Mouse (Mus musculus): ENCODE data around the gene Ifnb1.
"Not testable (repeated sequence)": the region's sequence is repeated elsewhere in the genome, so short reads cannot be mapped to it uniquely, and the experiment has no call there.

The Ifnb1 gene

DNA sequence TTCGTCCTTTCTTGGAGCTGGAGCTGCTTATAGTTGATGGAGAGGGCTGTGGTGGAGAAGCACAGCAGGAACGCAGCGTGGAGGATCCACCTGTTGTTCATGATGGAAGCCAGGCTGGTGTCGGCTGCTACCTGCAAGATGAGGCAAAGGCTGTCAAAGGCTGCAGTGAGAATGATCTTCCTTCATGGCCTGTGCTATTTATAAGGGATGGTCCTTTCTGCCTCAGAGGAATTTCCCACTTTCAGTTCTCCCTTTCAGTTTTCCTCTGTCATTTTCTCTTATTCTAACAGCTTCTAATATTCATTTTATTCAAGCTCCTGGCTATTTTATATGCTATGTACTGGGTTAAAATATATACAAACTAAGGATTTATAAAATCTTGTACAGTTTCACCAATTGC is at the start of gene Ifnb1:
Ifnb1 (minus strand) TSS at position 101 of the 400 bp plus-strand sequence.
- DNase-seq = no peak

DNA sequence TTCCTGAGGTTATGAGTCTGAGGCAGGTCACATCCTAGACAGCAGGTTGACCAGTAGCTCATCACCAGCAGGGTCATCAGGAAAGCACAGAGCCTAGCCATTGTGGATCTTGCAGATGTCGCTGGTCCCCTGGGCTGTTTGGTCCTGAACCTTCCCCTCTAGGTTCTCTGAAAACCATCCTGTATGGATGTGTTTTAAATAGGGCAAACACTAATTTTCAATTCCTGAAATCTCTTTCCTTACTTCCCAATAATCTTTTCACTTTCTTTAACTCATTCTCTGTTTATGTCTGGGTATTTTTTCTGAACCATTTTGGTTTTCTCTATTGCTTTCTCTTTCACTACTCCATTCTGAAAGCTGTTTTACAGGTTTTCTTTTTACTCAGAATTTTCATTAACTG is 49.1 kb upstream of the Ifnb1 start, which contains the start of gene Ifna14:
Ifna14 (minus strand) TSS at position 101 of the 400 bp plus-strand sequence.
- DNase-seq = no peak

DNA sequence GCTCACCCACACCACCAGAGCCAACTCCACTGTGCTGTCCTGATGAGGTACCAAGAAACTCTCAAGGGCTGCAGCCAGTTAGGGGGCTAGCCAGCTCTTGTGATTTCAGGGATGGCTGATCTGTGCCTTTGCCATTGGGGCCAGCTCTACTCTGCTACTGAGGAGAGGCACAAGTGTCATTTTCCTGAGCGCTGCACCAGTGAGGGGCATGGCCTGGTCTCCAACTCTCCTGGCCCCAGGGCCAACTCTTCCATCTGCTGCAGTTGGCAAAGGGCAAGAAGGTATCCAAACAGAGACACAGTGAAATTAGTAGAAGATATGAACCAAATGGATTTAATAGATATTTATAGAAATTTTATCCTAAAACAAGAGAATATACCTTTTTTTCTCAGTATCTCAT is 39.2 kb upstream of the Ifnb1 start:
- no peak for DNase-seq

DNA sequence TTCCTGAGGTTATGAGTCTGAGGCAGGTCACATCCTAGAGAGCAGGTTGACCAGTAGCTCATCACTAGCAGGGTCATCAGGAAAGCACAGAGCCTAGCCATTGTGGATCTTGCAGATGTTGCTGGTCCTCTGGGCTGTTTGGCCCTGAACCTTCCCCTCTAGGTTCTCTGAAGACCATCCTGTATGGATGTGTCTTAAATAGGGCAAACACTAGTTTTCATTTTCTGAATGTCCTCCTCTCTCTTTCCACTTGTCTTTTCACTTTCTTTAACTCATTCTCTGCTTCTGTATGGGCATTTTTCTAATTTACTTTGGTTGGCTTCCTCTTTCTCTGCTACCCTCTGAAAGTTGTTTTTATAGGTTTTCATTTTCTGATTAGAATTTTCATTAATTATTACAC is 35.6 kb upstream of the Ifnb1 start, which contains the start of gene Ifna15:
Ifna15 (minus strand) TSS at position 101 of the 400 bp plus-strand sequence.
- not testable (repeated sequence) for DNase-seq

DNA sequence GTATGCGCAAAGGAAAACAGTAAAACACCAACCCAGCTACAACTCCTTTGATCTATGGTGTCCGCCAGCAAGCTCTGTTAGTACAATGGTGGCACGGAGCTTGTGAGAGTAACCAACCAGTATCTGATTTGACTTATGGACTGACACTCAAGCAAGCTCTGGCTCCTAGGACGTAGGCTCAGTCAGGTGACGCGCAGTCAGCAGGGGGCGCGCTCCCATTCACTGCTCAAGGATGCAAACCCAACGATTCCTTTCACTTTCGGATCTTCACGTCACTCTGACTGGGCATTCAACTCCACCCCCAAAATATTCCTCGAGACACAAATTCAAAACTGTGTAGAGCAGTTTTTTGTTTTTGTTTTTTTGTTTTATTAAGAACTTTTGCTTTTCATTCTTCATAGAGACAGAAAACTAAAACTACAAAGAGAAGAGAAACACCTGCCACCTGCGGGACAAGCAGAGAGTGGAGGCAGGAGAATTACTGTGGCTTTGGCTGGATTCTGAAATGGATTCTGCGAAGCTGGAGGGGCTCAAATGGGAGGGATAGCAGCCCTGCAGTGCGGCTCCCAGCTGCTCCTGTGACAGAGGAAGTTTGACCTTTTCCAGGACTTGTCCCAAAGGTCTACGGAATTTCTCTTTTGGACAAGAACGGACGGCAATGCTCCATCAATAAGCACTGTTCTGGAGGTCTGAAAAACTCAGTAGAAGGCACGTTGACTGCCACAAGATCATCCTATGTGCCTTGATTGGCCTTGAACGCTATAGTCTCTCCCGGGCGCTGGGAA is 27.8 kb upstream of the Ifnb1 start:
- DNase-seq = peak; percentile 71 to 87

DNA sequence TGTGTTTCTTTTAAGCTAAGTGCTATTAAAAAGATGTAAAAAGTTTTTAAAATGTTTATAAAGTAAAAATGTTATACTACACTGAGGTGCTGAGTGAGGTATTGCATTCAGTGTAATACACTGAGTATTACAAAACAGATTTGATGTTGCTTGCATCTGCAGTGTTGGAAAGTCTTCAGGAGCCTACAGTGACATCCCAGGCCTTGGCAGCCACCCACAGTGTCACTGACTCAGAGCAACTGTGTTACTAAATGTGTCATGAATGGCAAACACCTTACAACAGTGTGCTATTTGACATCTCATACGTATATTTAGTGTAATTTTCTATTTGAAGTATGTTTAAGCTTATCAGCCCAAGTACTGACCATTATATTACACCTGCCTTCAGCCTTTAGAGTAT is 25.4 kb upstream of the Ifnb1 start:
- DNase-seq = no peak

DNA sequence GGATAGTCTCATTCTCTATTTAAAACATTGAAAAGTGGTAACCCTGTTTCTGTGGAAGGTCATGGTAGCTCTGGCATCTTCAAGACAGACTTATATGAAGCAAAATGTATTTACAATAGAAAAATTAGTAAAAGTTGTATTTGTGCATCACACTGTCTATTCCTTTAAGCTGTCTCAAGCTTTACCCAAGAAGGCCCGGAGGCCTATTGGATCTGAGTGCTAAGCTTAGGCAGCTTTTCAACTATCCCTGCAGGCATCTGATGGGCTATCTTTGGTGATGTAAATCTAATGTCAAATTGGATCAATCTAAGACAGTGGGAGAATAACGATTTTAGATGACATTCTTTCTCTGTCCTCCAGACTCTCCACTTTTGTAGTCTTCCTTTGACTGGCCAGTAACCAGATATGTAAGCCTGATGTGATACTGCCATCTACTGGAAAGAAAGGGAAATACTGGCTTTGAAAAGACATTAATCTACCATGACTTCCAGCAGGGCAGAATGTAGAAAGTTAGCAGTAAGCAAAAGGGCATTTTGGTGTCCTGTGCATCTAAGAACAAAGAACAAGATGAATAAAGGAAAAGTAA is 21.2 kb upstream of the Ifnb1 start:
- DNase-seq = peak in 1 of 2 experiments; percentile 39

DNA sequence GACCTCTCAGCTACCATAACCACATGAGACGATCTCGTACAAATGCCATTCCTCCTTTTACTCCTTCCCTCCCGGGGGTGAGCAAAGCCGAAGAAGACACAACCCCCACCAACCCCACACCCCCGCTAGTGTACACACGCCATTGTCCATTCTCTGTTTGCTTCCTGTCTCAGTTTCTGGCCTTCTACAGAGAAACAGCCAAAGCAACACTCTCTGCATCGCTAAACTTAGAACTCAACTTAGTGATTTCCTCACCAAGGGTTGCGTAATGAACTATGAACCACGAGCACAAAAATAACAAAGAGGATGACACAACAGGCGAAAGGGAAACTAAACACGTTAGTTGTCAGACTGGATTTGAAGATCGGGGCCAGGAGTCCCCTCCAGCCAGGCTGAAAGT is 14.8 kb upstream of the Ifnb1 start:
- peak; percentile 16 to 43 for DNase-seq

DNA sequence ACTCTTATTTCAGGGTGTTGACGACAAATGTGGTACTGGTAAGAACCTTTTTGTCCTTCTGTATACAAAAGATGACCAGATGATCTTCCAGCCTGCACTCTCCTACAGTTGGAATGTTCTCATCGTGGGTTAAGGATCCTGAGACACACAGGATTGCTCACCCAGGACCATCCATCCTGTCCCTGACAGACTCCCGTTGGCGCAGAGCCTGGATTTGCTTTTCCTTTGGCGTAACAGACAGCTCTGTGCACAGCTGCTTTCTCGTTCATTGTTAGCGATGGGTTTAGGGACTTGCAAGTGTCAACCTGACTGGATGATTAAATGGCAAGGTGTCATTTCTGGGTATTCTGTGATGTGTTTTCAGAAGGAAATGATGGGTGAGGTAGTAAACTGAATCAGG is 14.1 kb upstream of the Ifnb1 start:
- peak; percentile 7 to 13 for DNase-seq

DNA sequence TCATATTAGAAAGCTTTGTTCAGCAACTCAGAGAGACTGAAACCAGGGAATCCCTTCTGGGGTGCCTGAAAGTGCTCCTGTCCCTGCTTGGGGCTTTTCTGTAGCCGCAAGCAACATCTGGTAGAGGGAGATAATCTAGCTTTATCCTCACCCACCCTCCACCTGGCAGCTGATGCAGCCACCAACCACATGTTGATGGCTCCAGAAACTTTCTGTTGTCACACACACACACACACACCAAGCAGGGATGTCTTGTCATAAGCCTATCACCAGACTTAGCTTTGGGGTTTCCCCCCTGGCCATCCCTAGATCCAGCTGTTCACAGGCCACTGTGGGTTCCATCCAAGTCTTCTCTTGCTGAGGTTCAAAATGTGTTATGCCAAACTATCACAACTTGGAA is 13.2 kb upstream of the Ifnb1 start:
- no peak for DNase-seq

DNA sequence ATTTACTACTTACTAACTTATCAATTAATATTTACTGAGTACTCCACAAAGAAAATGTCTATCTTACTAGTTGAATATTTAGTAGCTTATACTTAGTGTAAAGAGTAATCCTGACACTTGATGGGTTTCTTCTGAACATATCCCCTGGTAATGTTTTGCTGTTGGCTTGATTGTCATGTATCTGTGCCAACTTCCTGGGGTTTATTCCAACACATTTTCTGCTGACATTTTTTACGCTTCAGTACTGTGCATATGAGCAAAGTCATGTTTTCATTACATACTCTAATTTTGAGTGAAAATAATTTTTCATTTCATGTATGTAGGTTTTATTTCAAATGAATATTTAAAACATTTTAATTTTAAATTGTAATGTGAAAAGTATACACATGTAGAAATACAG is 12.3 kb upstream of the Ifnb1 start:
- DNase-seq = no peak

DNA sequence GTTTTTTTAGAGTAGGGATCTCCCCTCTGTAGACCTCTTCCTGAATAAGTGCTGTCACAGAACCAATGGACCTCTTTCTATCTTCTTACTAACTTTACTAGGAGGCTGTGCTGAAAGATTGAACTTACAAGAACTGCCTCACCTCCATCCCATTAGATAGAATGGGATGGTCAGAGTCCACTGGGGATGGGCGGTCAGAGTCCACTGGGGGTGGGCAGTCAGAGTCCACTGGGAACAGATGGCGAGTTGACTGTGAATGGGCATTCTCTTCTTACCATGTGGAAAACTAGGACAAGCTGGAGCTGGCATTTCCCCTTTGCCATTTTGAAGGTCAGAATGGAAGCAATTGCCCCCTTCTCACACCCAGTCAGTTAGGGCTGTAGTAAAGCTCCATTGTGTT is 10.9 kb upstream of the Ifnb1 start:
- DNase-seq = peak; percentile 59 to 75

DNA sequence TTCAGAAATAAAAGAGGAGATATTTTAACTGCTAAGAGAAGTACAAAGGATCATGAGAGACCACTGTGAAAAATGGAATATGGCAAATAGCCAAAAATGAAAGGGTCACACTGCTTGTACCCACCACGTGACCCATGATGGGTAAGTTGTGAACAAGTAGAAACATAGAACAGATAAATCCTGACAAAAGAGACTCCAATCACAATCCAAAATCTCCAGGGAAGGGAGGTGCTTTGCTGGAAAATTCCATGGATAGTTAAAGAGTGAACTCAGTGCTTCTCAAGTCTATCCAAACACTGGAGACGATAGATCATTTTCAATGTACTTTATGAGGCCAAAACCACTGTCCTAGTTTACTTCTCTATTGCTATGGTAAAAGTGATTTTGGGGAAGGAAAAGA is 8.3 kb upstream of the Ifnb1 start:
- DNase-seq = no peak

DNA sequence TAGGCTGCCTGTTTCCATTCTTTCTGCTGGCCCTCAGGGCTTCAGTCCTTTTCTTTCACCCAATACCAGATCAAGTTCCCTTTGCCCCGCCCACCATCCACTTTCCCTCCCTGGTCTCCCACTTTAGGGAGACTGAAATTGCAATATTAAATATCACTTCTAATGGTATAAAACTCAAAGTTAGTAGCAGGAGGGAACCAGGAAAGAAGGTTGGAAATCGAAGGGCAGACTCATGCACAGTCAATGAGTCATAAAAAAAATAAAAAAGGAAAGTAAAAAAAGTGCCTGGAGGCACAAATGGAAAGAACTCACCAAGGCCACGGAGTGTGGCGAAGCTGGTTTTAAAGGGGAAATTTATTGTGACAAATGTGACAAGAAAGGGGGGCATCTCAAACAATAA is 7.7 kb upstream of the Ifnb1 start:
- DNase-seq = no peak

DNA sequence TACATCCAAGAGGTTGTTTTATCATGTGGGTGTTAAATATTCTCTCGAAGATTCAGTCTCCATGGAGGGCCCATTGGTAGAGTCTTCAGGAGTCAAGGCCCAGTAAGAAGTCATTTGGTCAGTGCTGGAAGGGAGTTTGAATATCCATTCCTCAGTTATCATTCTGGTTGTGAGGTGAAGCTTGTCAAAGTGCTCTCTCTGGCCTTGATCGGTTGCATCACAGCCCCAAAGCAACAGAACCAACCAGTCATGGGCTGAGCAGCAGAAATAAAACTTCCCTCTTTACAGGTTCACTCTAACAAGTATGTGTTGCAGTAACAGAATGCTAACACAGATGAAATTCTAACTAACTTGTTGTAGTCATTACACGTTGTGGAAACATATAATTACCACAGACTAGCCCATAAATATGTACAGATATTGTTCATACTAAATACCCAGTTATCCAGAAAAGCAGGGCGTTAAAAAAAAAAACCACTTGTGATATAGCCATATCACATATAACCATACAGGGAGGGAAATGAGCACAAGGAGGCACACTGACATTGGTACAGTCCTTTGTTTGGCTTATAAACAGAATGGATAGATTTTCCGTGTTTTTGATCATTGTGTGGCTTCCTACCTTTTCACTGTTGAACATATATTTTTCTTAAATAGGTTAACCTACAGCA is 3.9 kb upstream of the Ifnb1 start:
- DNase-seq = no peak

DNA sequence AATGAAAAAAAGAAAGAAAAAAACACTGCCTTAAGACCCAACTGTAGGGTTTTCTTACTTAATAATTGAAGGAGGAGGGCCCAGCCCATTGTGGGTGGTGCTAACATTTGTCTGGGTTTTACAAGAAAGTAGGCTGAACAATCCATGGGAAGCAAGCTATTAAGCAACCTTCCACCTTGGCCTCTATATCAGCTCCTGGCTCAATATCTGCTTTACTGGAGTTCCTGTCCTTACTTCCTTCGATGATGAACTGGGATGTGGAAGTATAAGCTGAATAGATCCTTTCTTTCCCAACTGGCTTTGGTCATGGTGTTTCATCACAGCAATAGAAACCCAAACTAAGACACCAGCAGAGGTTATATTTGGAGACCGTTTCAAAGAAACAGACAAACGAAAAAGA is 2.8 kb upstream of the Ifnb1 start:
- DNase-seq = no peak

DNA sequence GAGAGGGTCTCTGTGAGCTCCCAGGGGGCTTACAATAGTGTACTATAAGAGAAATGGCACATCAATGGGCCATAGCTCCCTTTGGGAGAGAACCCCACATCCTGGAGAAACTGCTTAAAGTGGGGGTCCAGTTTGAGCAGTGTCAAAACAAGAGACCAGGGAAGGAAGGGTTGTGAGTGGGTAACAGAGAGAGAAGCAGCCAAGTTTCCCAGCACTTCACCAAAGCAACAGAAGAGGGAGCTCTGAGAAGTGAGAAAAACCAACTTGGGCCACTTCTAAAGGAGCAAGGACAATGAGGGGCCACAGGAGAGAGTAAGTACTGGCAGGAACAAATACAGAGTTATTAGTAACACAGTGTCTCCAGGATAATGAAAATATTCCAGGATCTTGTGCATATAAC is 667 bp upstream of the Ifnb1 start:
- peak in 1 of 2 experiments; percentile 41 for DNase-seq

DNA sequence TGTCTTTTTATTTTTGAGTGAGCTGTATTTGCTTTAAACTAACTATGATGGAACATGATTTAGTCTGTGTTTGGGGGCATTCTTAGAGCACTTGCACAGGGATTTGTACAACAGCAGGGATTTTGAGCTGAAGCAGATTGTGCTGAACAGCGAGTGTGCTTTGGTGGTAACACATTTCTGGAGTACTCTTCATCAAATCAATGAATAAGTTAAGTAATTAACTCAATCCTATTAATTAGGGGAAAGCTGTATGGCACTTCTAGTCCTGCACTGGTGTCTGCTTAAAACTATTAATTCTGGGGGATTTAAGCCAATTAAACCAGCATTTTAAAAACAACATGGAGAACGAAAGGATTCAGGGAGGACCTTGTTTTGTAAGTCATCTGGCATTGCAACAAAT is 4.6 kb downstream of the Ifnb1 start:
- DNase-seq = no peak

DNA sequence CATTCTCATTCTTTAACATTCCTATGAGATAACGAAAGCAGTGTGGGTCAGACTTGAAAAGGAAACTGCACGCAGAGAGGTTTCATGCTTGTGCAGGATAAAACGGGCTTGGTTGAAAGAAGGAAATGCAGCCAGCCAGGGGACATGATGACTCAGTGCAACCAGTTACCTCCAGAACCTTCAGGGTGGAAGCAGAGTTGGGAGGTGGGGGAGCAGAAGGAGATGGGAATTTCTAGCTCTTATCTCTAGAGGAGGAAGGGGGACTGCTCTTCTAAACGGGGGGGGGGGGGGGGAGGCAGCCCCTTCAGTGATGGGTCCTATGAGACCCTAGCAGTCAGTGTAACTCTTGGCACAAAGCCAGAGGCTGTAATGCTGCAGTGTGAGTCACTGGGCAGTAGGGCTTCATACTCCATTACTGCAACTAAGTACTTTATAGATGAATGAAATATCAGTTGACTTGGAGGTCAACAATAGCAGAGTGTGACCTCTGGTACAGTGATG is 6.8 kb downstream of the Ifnb1 start:
- peak; percentile 36 to 56 for DNase-seq

DNA sequence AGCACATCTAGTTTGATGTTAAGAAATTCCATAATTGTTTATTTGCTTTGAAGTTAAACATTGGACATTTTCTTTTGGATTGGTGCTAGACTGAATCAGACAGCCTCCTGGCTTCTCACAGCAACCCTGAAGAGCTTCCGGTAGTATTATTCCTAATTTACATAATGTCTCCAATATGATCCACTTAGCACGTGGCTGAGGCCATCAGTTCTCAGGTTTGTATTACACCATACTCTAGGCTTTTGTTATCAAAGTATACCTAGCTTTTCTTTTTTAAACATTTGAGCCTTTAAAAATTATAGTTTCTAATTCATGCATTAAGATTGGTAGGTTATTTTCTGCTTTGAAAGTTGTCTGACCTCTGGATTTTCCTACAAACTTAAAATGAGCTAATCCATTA is 7.3 kb downstream of the Ifnb1 start:
- no peak for DNase-seq

DNA sequence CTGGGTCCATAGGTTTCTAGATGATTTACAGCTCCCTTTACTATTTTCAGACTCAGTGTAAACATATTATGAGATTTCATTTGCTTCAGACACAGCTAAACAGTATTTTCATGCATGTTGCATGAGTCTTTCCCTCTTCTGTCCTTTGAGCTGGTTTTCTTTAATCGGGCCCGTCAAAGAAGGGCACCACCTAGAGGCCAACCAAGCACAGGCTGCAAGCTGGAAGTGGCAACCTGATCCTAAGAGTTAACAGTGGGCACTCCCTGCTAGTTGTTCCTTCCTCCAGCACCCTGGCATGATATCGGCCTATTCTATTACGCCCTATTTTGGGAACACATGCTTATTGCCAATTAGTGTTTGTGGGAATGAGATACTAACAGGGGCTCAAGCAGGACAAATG is 8.2 kb downstream of the Ifnb1 start:
- peak; percentile 31 to 58 for DNase-seq

DNA sequence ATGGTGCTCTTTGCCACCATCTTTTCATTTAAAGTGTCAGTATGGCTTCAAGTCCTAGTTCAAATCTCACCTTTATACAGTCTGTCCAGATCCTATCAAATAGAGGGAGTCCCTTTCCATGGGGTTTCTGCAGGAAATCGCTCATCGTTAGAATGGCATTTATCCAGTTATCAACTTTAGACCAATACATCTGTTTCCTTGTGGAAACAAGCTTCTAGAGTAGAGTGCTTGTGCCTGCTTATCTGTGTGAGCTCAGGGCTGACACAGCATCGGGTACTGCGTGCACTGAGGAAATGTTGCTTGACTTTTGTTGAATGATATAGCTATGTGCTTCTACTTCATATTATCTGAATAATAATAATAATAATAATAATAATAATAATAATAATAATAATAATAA is 8.8 kb downstream of the Ifnb1 start:
- no peak for DNase-seq

DNA sequence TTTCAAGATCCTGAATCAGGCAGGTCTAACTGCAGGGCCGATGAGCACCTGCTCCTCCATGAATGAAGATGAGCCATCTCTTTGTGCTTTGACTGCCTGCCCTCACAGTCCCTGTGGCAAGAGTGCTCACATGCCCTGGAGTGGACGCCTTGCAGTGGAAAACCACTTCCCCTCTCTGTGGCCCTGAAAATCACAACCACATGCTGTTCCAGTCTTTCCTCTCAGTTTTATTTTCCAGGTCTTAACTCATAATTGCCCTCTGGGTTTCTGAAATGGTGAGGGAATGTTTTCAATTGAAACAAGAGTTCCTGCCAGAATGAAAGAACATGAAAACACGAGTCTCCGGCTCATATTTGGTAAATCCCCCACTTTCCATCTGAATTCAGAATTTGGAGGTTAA is 18.8 kb downstream of the Ifnb1 start:
- no peak for DNase-seq

DNA sequence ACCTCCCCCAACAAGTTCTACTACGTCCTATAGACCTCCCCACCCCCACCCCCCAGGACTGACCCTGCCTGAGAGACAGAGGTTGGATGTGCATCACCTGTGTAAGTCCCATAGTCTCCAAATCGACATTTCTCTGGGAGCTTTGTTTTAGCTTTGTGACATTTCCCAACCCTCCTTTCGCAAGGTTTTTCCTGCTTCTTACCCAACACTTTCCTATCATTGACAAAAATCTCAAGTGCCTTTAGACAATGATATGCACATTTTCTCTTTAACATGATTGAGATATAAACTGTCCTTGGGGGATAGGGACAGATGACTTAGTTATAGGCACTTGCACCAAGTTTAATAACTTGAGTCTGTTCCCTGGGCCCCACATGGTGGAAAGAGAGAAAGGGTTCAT is 21.3 kb downstream of the Ifnb1 start:
- no peak for DNase-seq
